Mouse (Mus musculus): ENCODE data around the gene Olfr550.
"Not testable (repeated sequence)": the region's sequence is repeated elsewhere in the genome, so short reads cannot be mapped to it uniquely, and the experiment has no call there.

Olfr550 gene

GRCm38 (mm10) chr7:102571142-102571541 lies at the start of gene Olfr550:
Olfr550 (plus strand) TSS chr7:102571442.
- DNase-seq (ENCODE audit: low spot score) = no peak

- DNase-seq (ENCODE audit: low spot score) = no peak
Observed at GRCm38 (mm10) chr7:102529052-102529451, 42.2 kb upstream of the Olfr550 start.

GRCm38 (mm10) chr7:102534449-102534848 lies 36.8 kb upstream of the Olfr550 start, which contains the start of gene Olfr547:
Olfr547 (plus strand) TSS chr7:102534749.
- DNase-seq (ENCODE audit: low spot score) = no peak

- DNase-seq (ENCODE audit: low spot score) = no peak
Observed at GRCm38 (mm10) chr7:102540596-102540995, 30.6 kb upstream of the Olfr550 start, which contains the start of gene Olfr548-ps1. Olfr548-ps1 (plus strand) TSS chr7:102540896.

GRCm38 (mm10) chr7:102541251-102541650 lies 30.0 kb upstream of the Olfr550 start:
- no peak for DNase-seq (ENCODE audit: low spot score)

- no peak for DNase-seq (ENCODE audit: low spot score)
Observed at GRCm38 (mm10) chr7:102549570-102549969, 21.7 kb upstream of the Olfr550 start, which contains the start of gene Olfr549. Olfr549 (plus strand) TSS chr7:102549870.

- no peak for DNase-seq (ENCODE audit: low spot score)
Observed at GRCm38 (mm10) chr7:102553279-102553678, 18.0 kb upstream of the Olfr550 start.

- DNase-seq (ENCODE audit: low spot score) = peak; percentile 78
Observed at GRCm38 (mm10) chr7:102564999-102565997, 5.9 kb upstream of the Olfr550 start, which contains the start of gene Trim21. Trim21 (minus strand) TSS chr7:102565486.

- DNase-seq (ENCODE audit: low spot score) = no peak
Observed at GRCm38 (mm10) chr7:102566219-102566618, 5.0 kb upstream of the Olfr550 start.

GRCm38 (mm10) chr7:102573174-102573830 lies 2.1 kb downstream of the Olfr550 start:
- no peak for DNase-seq (ENCODE audit: low spot score)

- no peak for DNase-seq (ENCODE audit: low spot score)
Observed at GRCm38 (mm10) chr7:102575998-102576397, 4.8 kb downstream of the Olfr550 start.

- DNase-seq (ENCODE audit: low spot score) = no peak
Observed at GRCm38 (mm10) chr7:102591786-102592185, 20.5 kb downstream of the Olfr550 start, which contains the start of gene Olfr551. Olfr551 (minus strand) TSS chr7:102591886.

- no peak for DNase-seq (ENCODE audit: low spot score)
Observed at GRCm38 (mm10) chr7:102597378-102598031, 26.3 kb downstream of the Olfr550 start, which contains the start of gene Olfr552. Olfr552 (plus strand) TSS chr7:102597770.

GRCm38 (mm10) chr7:102618118-102618517 lies 46.9 kb downstream of the Olfr550 start, which contains the start of gene Olfr553:
Olfr553 (minus strand) TSS chr7:102618218.
- no peak for DNase-seq (ENCODE audit: low spot score)

- no peak for DNase-seq (ENCODE audit: low spot score)
Observed at GRCm38 (mm10) chr7:102619608-102620007, 48.4 kb downstream of the Olfr550 start.

- DNase-seq (ENCODE audit: low spot score) = not testable (repeated sequence)
Observed at GRCm38 (mm10) chr7:102620368-102620767, 49.1 kb downstream of the Olfr550 start.
